Mouse (Mus musculus) gastrocnemius, postnatal 10 days (tissue): ENCODE measurements around the gene Qrfp. TPM values are rescaled to one million over a fixed set of nuclear protein-coding genes. Genes with fewer than 3 reads are reported as not detected.

Source experiments
- DNase-seq: peaks from one replicate; pipeline ENCODE4 v3.0.0; 2021; ENCODE audit warnings: mixed read lengths
- total RNA-seq, 2 experiments: library from RNA; stranded (reverse); gene quantifications; 2 replicates each; pipeline ENCODE4 v1.2.3; 2021

The Qrfp gene
- total RNA-seq, 2 experiments from 2014 or later, result not detected

- DNase-seq, result no peak
Observed at GRCm38 (mm10) chr2:31814699-31815098, 4.3 kb upstream of the Qrfp start.

GRCm38 (mm10) chr2:31813641-31814040, 3.3 kb upstream of the Qrfp start:
- no peak for DNase-seq

GRCm38 (mm10) chr2:31811086-31811958, 942 bp upstream of the Qrfp start:
- no peak for DNase-seq

- no peak for DNase-seq
Observed at GRCm38 (mm10) chr2:31809358-31809740, 1.0 kb downstream of the Qrfp start.

GRCm38 (mm10) chr2:31808410-31809357, 1.7 kb downstream of the Qrfp start:
- DNase-seq, result no peak

GRCm38 (mm10) chr2:31806639-31807382, 3.6 kb downstream of the Qrfp start:
- no peak for DNase-seq

- DNase-seq, result no peak
Observed at GRCm38 (mm10) chr2:31803480-31803879, 6.9 kb downstream of the Qrfp start.

- DNase-seq, result no peak
Observed at GRCm38 (mm10) chr2:31802811-31803210, 7.6 kb downstream of the Qrfp start.

GRCm38 (mm10) chr2:31801416-31801815, 9.0 kb downstream of the Qrfp start:
- no peak for DNase-seq

- no peak for DNase-seq
Observed at GRCm38 (mm10) chr2:31796943-31797342, 13.4 kb downstream of the Qrfp start.

- DNase-seq, result no peak
Observed at GRCm38 (mm10) chr2:31792611-31793010, 17.8 kb downstream of the Qrfp start.

- no peak for DNase-seq
Observed at GRCm38 (mm10) chr2:31791260-31791659, 19.1 kb downstream of the Qrfp start.

GRCm38 (mm10) chr2:31790728-31791251, 19.6 kb downstream of the Qrfp start:
- DNase-seq, result no peak

GRCm38 (mm10) chr2:31789215-31789614, 21.2 kb downstream of the Qrfp start:
- no peak for DNase-seq

GRCm38 (mm10) chr2:31788227-31788626, 22.2 kb downstream of the Qrfp start:
- no peak for DNase-seq

- DNase-seq, result peak; percentile 91
Observed at GRCm38 (mm10) chr2:31787029-31787428, 23.4 kb downstream of the Qrfp start.

- peak; percentile 67 for DNase-seq
Observed at GRCm38 (mm10) chr2:31785074-31785473, 25.3 kb downstream of the Qrfp start.

GRCm38 (mm10) chr2:31782958-31783602, 27.3 kb downstream of the Qrfp start:
- no peak for DNase-seq

GRCm38 (mm10) chr2:31779258-31779657, 31.1 kb downstream of the Qrfp start:
- no peak for DNase-seq

- no peak for DNase-seq
Observed at GRCm38 (mm10) chr2:31776479-31776878, 33.9 kb downstream of the Qrfp start.

- DNase-seq, result peak; percentile 59
Observed at GRCm38 (mm10) chr2:31770781-31771441, 39.5 kb downstream of the Qrfp start.
